Mouse (Mus musculus) lung, embryonic 14.5 days (tissue): Measurements from ENCODE around the gene Pus7l. TPM values are rescaled to one million over a fixed set of nuclear protein-coding genes. Genes with fewer than 3 reads are reported as not detected.

Source experiments
- ATAC-seq: fragments of 200-750 bp; cut with Nextera tagmentation; 2 replicates; pipeline ENCODE4 v1.8.0; 2017; ENCODE audit warnings: mild to moderate bottlenecking, moderate TSS enrichment, moderate library complexity; ENCODE audit not compliant: insufficient read depth
- DNase-seq: peaks from one replicate; pipeline ENCODE4 v3.0.0-alpha.2; 2015
- H3K27ac ChIP-seq: fragments of 300-500 bp; sonication (generic); 2 replicates; pipeline ENCODE4 v1.5.1; 2014; ENCODE audit warnings: low read depth, mild to moderate bottlenecking, moderate library complexity
- H3K27me3 ChIP-seq: fragments of 300-500 bp; sonication (generic); 2 replicates; pipeline ENCODE4 v1.6.1; 2014; ENCODE audit warnings: low read length, control low read depth; ENCODE audit not compliant: insufficient read depth
- H3K36me3 ChIP-seq: fragments of 300-500 bp; sonication (generic); 2 replicates; pipeline ENCODE4 v1.6.1; 2014; ENCODE audit warnings: control low read depth; ENCODE audit not compliant: insufficient read depth
- H3K4me1 ChIP-seq: fragments of 300-500 bp; sonication (generic); 2 replicates; pipeline ENCODE4 v1.6.1; 2014; ENCODE audit warnings: antibody characterized with exemption, control low read depth; ENCODE audit not compliant: insufficient read depth
- H3K4me2 ChIP-seq: fragments of 300-500 bp; sonication (generic); 2 replicates; pipeline ENCODE4 v1.6.1; 2014; ENCODE audit warnings: mild to moderate bottlenecking
- H3K4me3 ChIP-seq: fragments of 300-500 bp; sonication (generic); 2 replicates; pipeline ENCODE4 v1.5.1; 2014; ENCODE audit warnings: low read depth, low read length
- H3K9ac ChIP-seq: fragments of 300-500 bp; sonication (generic); 2 replicates; pipeline ENCODE4 v1.6.1; 2014
- H3K9me3 ChIP-seq: fragments of 300-500 bp; sonication (generic); 2 replicates; pipeline ENCODE4 v1.6.1; 2016; ENCODE audit warnings: low read depth, low read length, control low read depth
- CTCF ChIP-seq: IDR thresholded peaks from 2 replicates; pipeline ENCODE4 v1.5.1; 2016; ENCODE audit warnings: antibody characterized with exemption, low read depth
- WGBS: fragments of 180-500 bp; shearing (Covaris S2); extraction: QIAGEN DNeasy Blood & Tissue Kit; methylation state at CpG from one replicate; pipeline ENCODE4 v1.1.7; 2014; 5-methylcytosine and 5-hydroxymethylcytosine counted together
- polyA plus RNA-seq: library from polyadenylated mRNA; unstranded; fragments of >200 nt; fragmentation: Nextera tagmentation; extraction: Ambion mirVana; gene quantifications from 2 replicates; pipeline ENCODE4 v1.2.1, GENCODE M21; 2014

Gene Pus7l
- polyA plus RNA-seq, 1 experiment from 2014 or later = 10.5 TPM

DNA sequence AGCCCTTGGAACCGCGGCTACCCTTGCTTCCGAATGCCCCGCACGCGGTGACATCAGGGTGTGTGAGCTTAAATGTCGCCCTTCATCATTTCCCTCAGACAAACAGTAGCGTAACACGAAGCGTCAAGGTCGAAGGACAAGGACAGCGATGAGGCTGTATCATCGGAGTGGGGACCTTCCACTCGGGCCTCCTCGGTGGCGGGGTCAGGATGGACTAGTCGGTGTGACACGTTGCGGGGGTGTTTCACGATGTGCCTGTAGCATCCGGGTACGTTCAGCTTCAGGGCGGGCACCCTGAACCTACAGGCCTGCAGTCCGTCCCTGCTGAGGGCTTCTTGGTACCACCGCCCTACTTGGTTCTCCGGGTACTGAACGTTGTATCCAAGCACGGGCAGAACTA, 20.1 kb downstream of the Pus7l start:
- H3K4me3 ChIP-seq = no peak overlapping the region
- peaks cover 12% of the 10 kb centered on the region; the same call in 1 of the 2 replicates for H3K36me3 ChIP-seq
- DNase-seq (no peak), ATAC-seq (no peak)
- no peak overlapping the region for H3K9ac ChIP-seq
- no peaks in the 10 kb centered on the region for H3K27me3 ChIP-seq
- H3K27ac ChIP-seq = no peak overlapping the region
- H3K9me3 ChIP-seq = no peaks in the 10 kb centered on the region
- no peak overlapping the region for H3K4me2 ChIP-seq
- TF ChIP-seq CTCF = no peak
- 72% methylated on average over 28 of the region's 28 CpGs for WGBS
- no peaks in the 10 kb centered on the region for H3K4me1 ChIP-seq

GRCm38 (mm10) chr15:94520959-94521358, 22.4 kb downstream of the Pus7l start:
- 71% methylated on average over 5 of the region's 5 CpGs for WGBS
- no peak overlapping the region for H3K9ac ChIP-seq
- no peak overlapping the region for H3K27ac ChIP-seq
- H3K9me3 ChIP-seq = no peaks in the 10 kb centered on the region
- H3K36me3 ChIP-seq = peaks cover 6% of the 10 kb centered on the region; the same call in 1 of the 2 replicates
- DNase-seq (no peak), ATAC-seq (peak; percentile 56; the same call in 1 of the 2 replicates)
- H3K4me3 ChIP-seq = no peak overlapping the region
- H3K4me1 ChIP-seq = no peaks in the 10 kb centered on the region
- no peak overlapping the region for H3K4me2 ChIP-seq
- H3K27me3 ChIP-seq = no peaks in the 10 kb centered on the region
- TF ChIP-seq CTCF = no peak

GRCm38 (mm10) chr15:94520205-94520900, 23.0 kb downstream of the Pus7l start:
- H3K27me3 ChIP-seq = no peaks in the 10 kb centered on the region

DNA sequence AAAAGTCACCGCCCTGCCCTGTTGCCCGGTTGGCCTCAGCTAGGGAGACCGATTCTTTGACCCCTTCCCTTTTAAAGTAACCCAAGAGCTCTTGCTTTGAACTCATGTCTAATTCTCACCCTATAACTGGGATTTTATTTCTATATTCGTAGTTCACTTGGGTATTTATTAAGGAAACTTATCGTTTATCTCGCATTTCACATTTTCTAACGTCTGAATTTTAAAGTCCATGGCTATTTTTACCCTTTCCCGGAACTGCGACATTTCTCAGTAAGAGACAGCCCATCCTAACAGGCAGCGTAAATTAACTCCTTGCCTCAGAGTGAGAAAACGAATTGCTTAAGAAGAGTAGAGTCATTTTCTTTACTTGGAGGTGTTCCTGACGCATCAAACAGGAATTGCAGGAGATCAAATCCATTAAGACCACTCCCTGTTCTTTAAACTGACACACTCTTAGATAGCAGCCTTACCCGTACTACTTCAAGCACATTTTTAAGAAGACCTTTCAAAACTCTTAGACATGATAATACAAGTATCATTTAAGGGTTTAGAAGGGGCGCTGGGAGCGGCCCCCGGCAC, 25.3 kb downstream of the Pus7l start:
- no peaks in the 10 kb centered on the region for H3K27me3 ChIP-seq
- H3K27ac ChIP-seq = no peak overlapping the region
- no peak for ATAC-seq
- no peak for DNase-seq
- no peak overlapping the region for H3K4me3 ChIP-seq
- no peaks in the 10 kb centered on the region for H3K4me1 ChIP-seq
- H3K9ac ChIP-seq = no peak overlapping the region
- WGBS = 71% methylated on average over 16 of the region's 16 CpGs
- no peak overlapping the region for H3K4me2 ChIP-seq
- no peak for TF ChIP-seq CTCF
- H3K9me3 ChIP-seq = no peaks in the 10 kb centered on the region
- H3K36me3 ChIP-seq = 0 out of 2 replicates have a peak, but pooled peaks cover 4% of the 10 kb centered on the region

More at GRCm38 (mm10) chr15:94520205-94520900, 23.0 kb downstream of the Pus7l start:
- WGBS = 33% methylated on average over 9 of the region's 9 CpGs
- Histone ChIP-seq H3K9me3 (no peaks in the 10 kb centered on the region), H3K9ac (no peak overlapping the region), H3K27ac (no peak overlapping the region), H3K4me2 (no peak overlapping the region), H3K4me3 (no peak overlapping the region), H3K36me3 (peaks cover 6% of the 10 kb centered on the region; the same call in 1 of the 2 replicates), H3K4me1 (no peaks in the 10 kb centered on the region)
- ATAC-seq (peak; percentile 68; the same call in 1 of the 2 replicates), DNase-seq (peak; percentile 95)
- peak; percentile 77 for TF ChIP-seq CTCF

DNA sequence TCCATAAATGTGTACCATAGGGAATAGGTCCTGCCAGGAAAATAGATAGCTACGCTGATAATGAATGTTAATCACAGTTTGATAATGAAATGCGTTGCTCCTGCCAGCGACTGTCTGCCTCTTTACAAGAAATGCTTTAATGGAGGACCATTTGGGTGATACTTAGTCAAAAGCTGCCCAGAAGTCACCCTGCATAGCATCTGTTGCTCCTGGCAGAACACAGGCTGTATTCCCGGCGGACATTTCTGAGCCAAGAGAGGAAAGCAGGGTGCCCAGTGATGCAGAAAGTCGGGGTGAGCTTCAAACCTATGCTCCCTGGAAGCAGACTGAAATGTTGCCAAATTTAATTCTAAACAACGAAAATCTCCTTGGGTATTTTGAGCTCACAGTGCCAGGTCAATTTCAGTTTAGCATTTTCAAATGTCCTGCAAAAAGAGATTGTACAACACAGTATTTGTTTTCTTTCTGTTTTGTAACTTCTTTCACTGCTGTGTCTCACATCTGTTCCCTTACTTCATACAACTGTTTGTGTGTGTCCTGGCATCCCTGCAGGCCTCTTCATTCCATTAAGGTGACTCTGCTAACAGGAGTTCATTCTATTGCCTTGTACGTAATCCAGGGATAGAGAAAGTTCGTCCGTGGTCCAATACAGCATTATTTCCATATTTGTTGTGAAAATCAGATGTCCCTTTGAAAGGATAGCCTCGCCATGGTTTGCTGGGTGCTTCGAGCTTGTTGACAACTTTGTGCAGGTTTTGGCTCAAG, 39.7 kb downstream of the Pus7l start:
- Histone ChIP-seq H3K9me3 (no peaks in the 10 kb centered on the region), H3K27me3 (no peaks in the 10 kb centered on the region), H3K9ac (no peak overlapping the region), H3K4me1 (no peaks in the 10 kb centered on the region), H3K4me3 (no peak overlapping the region), H3K4me2 (no peak overlapping the region), H3K27ac (no peak overlapping the region), H3K36me3 (no peaks in the 10 kb centered on the region)
- WGBS = 76% methylated on average over 12 of the region's 12 CpGs
- no peak for TF ChIP-seq CTCF
- no peak for ATAC-seq
- DNase-seq = no peak

DNA sequence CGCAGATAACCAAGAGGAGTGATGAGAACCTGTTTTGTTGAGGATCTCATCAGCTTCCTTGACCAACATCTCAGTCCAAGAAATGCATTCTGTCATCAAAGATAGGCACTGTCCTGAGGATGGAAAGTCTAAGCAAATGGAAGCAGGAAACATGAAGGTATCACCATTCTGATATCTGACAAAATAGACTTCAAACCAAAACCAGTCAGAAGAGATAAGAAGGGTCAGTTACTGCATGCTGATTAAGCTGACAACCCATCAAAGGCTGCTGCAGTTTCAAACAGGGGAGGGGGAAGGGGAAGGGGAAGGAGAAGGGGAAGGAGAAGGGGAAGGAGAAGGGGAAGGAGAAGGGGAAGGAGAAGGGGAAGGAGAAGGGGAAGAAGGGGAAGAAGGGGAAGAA, 44.1 kb downstream of the Pus7l start:
- no peak overlapping the region for H3K4me3 ChIP-seq
- WGBS = 76% methylated on average over 1 of the region's 1 CpGs
- DNase-seq = no peak
- H3K27me3 ChIP-seq = no peaks in the 10 kb centered on the region
- H3K4me1 ChIP-seq = no peaks in the 10 kb centered on the region
- no peaks in the 10 kb centered on the region; the same call in 1 of the 2 replicates for H3K9me3 ChIP-seq
- no peak for TF ChIP-seq CTCF
- no peak overlapping the region for H3K4me2 ChIP-seq
- no peak overlapping the region for H3K9ac ChIP-seq
- H3K27ac ChIP-seq = no peak overlapping the region
- H3K36me3 ChIP-seq = no peaks in the 10 kb centered on the region
- no peak for ATAC-seq

GRCm38 (mm10) chr15:94495936-94496335, 47.4 kb downstream of the Pus7l start:
- Histone ChIP-seq H3K9ac (no peak overlapping the region), H3K4me2 (no peak overlapping the region), H3K4me3 (no peak overlapping the region), H3K4me1 (no peaks in the 10 kb centered on the region), H3K27ac (no peak overlapping the region), H3K27me3 (no peaks in the 10 kb centered on the region), H3K9me3 (no peaks in the 10 kb centered on the region; the same call in 1 of the 2 replicates), H3K36me3 (no peaks in the 10 kb centered on the region)
- TF ChIP-seq CTCF = peak; percentile 20; the same call in 1 of the 2 replicates
- ATAC-seq (no peak), DNase-seq (no peak)
- WGBS = 70% methylated on average over 10 of the region's 10 CpGs
